Mouse (Mus musculus): ENCODE results near the gene Epm2aip1. TPM values are rescaled to one million over a fixed set of nuclear protein-coding genes. Genes with fewer than 3 reads are reported as not detected.

The Epm2aip1 gene
- polyA plus RNA-seq, 1 experiment from 2014 or later, result 36.0 TPM

GRCm38 (mm10) chr9:111286468-111286867 is 14.7 kb downstream of the Epm2aip1 start:
- Histone ChIP-seq H3K36me3 (ENCODE audit: insufficient read depth) (no peaks in the 10 kb centered on the region), H3K27ac (ENCODE audit: low read depth) (no peak overlapping the region), H3K27me3 (ENCODE audit: insufficient read depth, low read length) (no peaks in the 10 kb centered on the region), H3K4me2 (no peak overlapping the region), H3K9ac (no peak overlapping the region), H3K4me1 (ENCODE audit: insufficient read depth) (no peaks in the 10 kb centered on the region), H3K9me3 (ENCODE audit: low read depth, low read length) (no peaks in the 10 kb centered on the region), H3K4me3 (ENCODE audit: low read depth, low read length) (no peak overlapping the region)
- 73% methylated on average over 2 of the region's 2 CpGs for WGBS
- TF ChIP-seq CTCF (IDR thresholded peaks at IDR 0.05; ENCODE audit: low read depth), result no peak
- no peak for DNase-seq
- no peak for ATAC-seq (ENCODE audit: insufficient read depth)

DNA sequence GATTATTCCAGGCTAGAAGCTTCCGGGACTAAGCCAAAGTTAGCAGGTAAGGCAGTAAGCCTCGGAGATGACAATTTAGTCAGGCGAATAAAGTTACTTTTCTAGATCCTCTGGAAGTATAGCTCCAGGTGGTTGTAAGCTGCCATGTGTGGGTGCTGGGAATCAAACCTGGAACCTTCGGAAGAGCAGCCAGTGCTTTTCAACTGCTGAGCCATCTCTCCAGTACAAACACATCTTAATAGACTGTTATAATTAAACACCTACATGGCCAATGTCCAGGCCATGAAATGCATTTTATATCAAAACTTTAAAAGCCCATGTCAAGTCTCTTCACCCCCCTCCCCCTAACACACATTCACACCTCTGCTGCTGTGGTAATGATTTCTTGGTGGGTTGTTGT is 16.2 kb downstream of the Epm2aip1 start:
- TF ChIP-seq CTCF (IDR thresholded peaks at IDR 0.05; ENCODE audit: low read depth), result no peak
- 89% methylated on average over 4 of the region's 4 CpGs for WGBS
- DNase-seq, result no peak

DNA sequence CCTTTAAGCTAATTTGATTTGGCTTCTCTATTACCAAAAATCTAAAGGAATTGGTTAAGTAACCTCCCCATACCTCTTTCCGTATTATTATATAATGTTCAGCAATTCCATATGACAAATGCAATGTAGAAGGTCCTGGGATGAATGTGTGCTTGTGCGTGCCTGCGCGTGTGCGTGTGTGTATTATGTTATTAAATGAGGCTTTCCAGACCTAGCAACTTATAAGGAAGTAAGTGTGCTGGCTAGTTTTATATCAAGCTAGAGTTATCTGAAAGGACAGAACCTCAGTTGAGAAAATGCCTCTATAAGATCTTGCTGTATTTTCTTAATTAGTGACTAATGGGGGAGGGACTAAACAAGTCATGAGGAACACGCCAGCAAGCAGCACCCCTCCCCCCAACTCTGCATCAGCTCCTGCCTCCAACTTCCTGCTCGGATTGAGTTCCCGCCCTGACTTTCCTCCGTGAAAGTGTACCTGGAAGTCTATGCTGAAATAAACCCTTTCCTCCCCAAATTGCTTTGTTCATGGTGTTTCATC is 17.6 kb downstream of the Epm2aip1 start:
- DNase-seq (peak; percentile 49), ATAC-seq (ENCODE audit: insufficient read depth) (no peak; the same call in 1 of the 2 replicates)
- no peak for TF ChIP-seq CTCF (IDR thresholded peaks at IDR 0.05; ENCODE audit: low read depth)
- no peaks in the 10 kb centered on the region for H3K27me3 ChIP-seq (ENCODE audit: insufficient read depth, low read length)
- no peaks in the 10 kb centered on the region for H3K9me3 ChIP-seq (ENCODE audit: low read depth, low read length)
- no peak overlapping the region for H3K4me3 ChIP-seq (ENCODE audit: low read depth, low read length)
- H3K4me1 ChIP-seq (ENCODE audit: insufficient read depth), result no peaks in the 10 kb centered on the region
- H3K27ac ChIP-seq (ENCODE audit: low read depth), result no peak overlapping the region
- H3K9ac ChIP-seq, result no peak overlapping the region
- H3K4me2 ChIP-seq, result peak overlapping the region; percentile 51
- H3K36me3 ChIP-seq (ENCODE audit: insufficient read depth), result no peaks in the 10 kb centered on the region
- whole genome bisulfite sequencing, result 49% methylated on average over 9 of the region's 9 CpGs

More for the DNA sequence above, 16.2 kb downstream of the Epm2aip1 start:
- Histone ChIP-seq H3K36me3 (ENCODE audit: insufficient read depth) (no peaks in the 10 kb centered on the region), H3K27me3 (ENCODE audit: insufficient read depth, low read length) (no peaks in the 10 kb centered on the region), H3K9me3 (ENCODE audit: low read depth, low read length) (no peaks in the 10 kb centered on the region), H3K27ac (ENCODE audit: low read depth) (no peak overlapping the region), H3K4me1 (ENCODE audit: insufficient read depth) (no peaks in the 10 kb centered on the region), H3K4me2 (no peak overlapping the region), H3K9ac (no peak overlapping the region), H3K4me3 (ENCODE audit: low read depth, low read length) (no peak overlapping the region)
- ATAC-seq (ENCODE audit: insufficient read depth), result no peak

GRCm38 (mm10) chr9:111289832-111290339 is 18.2 kb downstream of the Epm2aip1 start:
- TF ChIP-seq CTCF (IDR thresholded peaks at IDR 0.05; ENCODE audit: low read depth), result peak; percentile 100
- no peaks in the 10 kb centered on the region for H3K9me3 ChIP-seq (ENCODE audit: low read depth, low read length)
- H3K4me1 ChIP-seq (ENCODE audit: insufficient read depth), result no peaks in the 10 kb centered on the region
- H3K4me2 ChIP-seq, result peak overlapping the region; percentile 51
- peak; percentile 84 for ATAC-seq (ENCODE audit: insufficient read depth)
- no peak overlapping the region for H3K27ac ChIP-seq (ENCODE audit: low read depth)
- 16% methylated on average over 21 of the region's 21 CpGs for WGBS
- DNase-seq, result peak; percentile 92
- no peak overlapping the region for H3K9ac ChIP-seq
- no peaks in the 10 kb centered on the region for H3K36me3 ChIP-seq (ENCODE audit: insufficient read depth)
- H3K4me3 ChIP-seq (ENCODE audit: low read depth, low read length), result no peak overlapping the region
- no peaks in the 10 kb centered on the region for H3K27me3 ChIP-seq (ENCODE audit: insufficient read depth, low read length)

GRCm38 (mm10) chr9:111290539-111291100 is 18.9 kb downstream of the Epm2aip1 start:
- no peak overlapping the region for H3K4me3 ChIP-seq (ENCODE audit: low read depth, low read length)
- no peak overlapping the region for H3K4me2 ChIP-seq
- no peaks in the 10 kb centered on the region for H3K27me3 ChIP-seq (ENCODE audit: insufficient read depth, low read length)
- H3K27ac ChIP-seq (ENCODE audit: low read depth), result no peak overlapping the region
- 67% methylated on average over 11 of the region's 11 CpGs for whole genome bisulfite sequencing
- no peak for DNase-seq
- ATAC-seq (ENCODE audit: insufficient read depth), result no peak
- H3K36me3 ChIP-seq (ENCODE audit: insufficient read depth), result no peaks in the 10 kb centered on the region
- no peak for TF ChIP-seq CTCF (IDR thresholded peaks at IDR 0.05; ENCODE audit: low read depth)
- H3K4me1 ChIP-seq (ENCODE audit: insufficient read depth), result no peaks in the 10 kb centered on the region
- no peak overlapping the region for H3K9ac ChIP-seq
- H3K9me3 ChIP-seq (ENCODE audit: low read depth, low read length), result no peaks in the 10 kb centered on the region

DNA sequence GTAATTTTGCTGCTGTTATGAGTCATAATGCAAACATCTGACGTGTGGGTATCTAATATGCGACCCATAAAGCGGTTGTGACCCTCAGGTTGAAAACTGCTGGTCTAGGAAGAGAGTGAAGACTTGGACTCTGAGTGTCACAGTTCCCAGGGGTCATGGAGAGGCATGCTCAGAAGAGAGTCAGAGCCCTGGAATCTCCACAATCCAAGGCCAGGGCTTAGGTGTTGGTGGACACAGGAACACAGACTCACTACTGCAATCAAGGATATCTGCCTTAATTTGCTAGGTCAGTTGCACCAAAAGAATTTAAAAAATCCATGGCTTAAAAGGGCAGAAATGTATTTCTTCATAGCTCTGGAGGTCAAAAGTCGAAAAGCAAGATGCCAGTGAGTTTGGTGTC is 21.5 kb downstream of the Epm2aip1 start:
- no peaks in the 10 kb centered on the region for H3K9me3 ChIP-seq (ENCODE audit: low read depth, low read length)
- ATAC-seq (ENCODE audit: insufficient read depth), result no peak
- H3K9ac ChIP-seq, result no peak overlapping the region
- H3K27ac ChIP-seq (ENCODE audit: low read depth), result no peak overlapping the region
- H3K36me3 ChIP-seq (ENCODE audit: insufficient read depth), result no peaks in the 10 kb centered on the region
- H3K4me1 ChIP-seq (ENCODE audit: insufficient read depth), result no peaks in the 10 kb centered on the region
- WGBS, result 81% methylated on average over 4 of the region's 4 CpGs
- H3K4me3 ChIP-seq (ENCODE audit: low read depth, low read length), result no peak overlapping the region
- TF ChIP-seq CTCF (IDR thresholded peaks at IDR 0.05; ENCODE audit: low read depth), result no peak
- H3K27me3 ChIP-seq (ENCODE audit: insufficient read depth, low read length), result no peaks in the 10 kb centered on the region
- DNase-seq, result no peak
- no peak overlapping the region for H3K4me2 ChIP-seq

GRCm38 (mm10) chr9:111294911-111295310 is 23.2 kb downstream of the Epm2aip1 start:
- ATAC-seq (ENCODE audit: insufficient read depth) (no peak), DNase-seq (no peak)
- H3K4me2 ChIP-seq, result no peak overlapping the region
- no peak overlapping the region for H3K4me3 ChIP-seq (ENCODE audit: low read depth, low read length)
- H3K9ac ChIP-seq, result no peak overlapping the region
- no peaks in the 10 kb centered on the region for H3K36me3 ChIP-seq (ENCODE audit: insufficient read depth)
- H3K9me3 ChIP-seq (ENCODE audit: low read depth, low read length), result no peaks in the 10 kb centered on the region
- no peak overlapping the region for H3K27ac ChIP-seq (ENCODE audit: low read depth)
- WGBS, result 85% methylated on average over 6 of the region's 6 CpGs
- TF ChIP-seq CTCF (IDR thresholded peaks at IDR 0.05; ENCODE audit: low read depth), result no peak
- no peaks in the 10 kb centered on the region for H3K27me3 ChIP-seq (ENCODE audit: insufficient read depth, low read length)
- no peaks in the 10 kb centered on the region for H3K4me1 ChIP-seq (ENCODE audit: insufficient read depth)
